Mouse (Mus musculus) left cerebral cortex, postnatal 36 days (tissue): ENCODE data around the gene Mas1. TPM values are rescaled to one million over a fixed set of nuclear protein-coding genes. Genes with fewer than 3 reads are reported as not detected.

Source experiments
- DNase-seq, 2 experiments: peaks; one replicate each; pipeline ENCODE4 v3.0.0; 2021 to 2022; ENCODE audit warnings: low spot score in 2 of 2, mixed read lengths in 1 of 2
- intact Hi-C: fragments of 180-260 bp; cut with DNase I; formaldehyde crosslinking; loops from one replicate; pipeline ENCODE4 v1.15.1; 2025
- microRNA-seq: library from miRNA; unstranded; fragments of <30 nt; microRNA quantifications from one replicate; pipeline ENCODE4 v1.2.0, GENCODE M21; 2022
- total RNA-seq, 2 experiments: library from RNA; stranded (reverse); gene quantifications; 2 replicates each; pipeline ENCODE4 v1.2.3; 2021

The Mas1 gene
- total RNA-seq, 2 experiments from 2014 or later = 27.4 to 35.8 TPM

DNA sequence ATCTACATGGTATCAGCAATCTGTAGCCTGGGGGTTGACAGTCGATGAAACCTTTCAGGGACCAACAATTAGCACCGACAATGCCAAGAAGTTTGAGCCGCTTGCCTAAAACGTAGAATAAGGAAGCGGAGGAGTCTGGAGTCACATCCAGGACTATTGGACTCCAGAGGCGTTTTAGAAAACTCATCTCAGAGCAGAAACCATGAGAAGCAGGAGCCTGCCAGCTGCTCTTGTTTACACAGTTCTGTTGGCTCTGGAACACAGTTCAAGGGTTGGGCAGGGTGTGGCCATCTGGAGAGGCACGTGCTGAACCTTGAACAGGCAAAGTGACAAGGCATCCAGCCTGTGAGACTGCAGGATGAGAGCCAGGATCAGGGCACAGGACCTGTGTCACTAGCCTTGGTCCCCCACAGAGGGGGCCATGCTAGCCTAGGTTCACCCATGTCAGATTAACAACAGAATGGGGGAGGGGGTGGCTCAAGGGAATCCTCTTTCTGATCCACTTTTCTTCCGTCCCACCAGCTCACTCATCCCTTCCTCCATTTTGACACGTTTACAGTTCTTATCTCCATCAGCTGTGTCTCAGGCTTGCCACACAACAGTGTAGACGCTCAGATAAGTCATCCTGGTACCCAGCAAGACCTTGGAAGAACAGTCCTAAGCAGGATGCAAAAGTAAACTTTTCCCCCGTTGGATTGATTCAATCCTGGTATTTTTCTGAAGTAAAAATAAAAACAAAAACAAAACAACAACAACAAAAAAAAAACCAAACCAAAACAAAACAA lies 75.3 kb downstream of the Mas1 start:
- intact Hi-C loops = no loop called here
- DNase-seq = no peak

DNA sequence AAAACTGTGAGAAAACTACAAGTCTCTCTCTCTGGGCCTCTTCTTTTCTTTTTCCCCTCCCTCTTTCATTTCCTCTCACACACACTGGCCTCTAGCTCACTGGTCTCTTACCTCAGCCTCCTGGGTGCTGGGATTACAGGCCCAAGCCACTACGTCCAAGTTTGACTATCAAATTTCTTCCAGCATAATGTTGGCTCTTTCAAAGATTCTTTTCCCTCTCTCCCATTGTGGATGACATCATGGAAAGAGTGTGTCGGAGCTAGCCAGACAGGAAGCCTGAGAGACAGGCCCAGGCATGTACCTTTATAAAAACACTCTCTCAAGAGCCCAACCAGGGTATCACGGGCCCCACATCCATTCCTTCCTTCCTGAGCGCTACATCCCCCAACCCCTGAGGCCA lies 76.5 kb downstream of the Mas1 start:
- intact Hi-C loops = no loop called here
- no peak for DNase-seq

DNA sequence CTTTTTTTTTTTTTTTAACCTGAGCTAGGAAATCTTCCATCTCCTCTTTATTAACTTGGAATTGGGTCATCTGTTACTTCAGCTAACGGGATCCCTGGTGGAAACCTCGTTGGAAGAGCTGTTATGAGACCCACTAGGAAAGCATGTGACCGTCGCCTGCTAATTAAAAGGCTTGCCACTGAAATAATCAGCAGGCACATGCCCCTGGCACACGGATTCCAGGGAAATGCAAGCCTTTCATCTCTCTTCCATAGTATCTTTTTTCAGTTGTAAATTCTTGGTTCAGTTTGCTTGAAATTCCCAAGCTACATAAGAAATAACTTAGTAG lies 76.9 kb downstream of the Mas1 start:
- no peak for DNase-seq
- intact Hi-C loops = no loop called here

Small RNA genes within 50 kb of the gene (microRNA-seq; reads per million reads assigned to microRNA genes)
- not detected for gene Gm24085

Other genes with a start within 250 kb of the Mas1 start
- gene Slc22a1, start 192.3 kb downstream of the Mas1 start, total RNA-seq = 1 to 10 TPM in 1 of 2 experiments, under 1 TPM in 1; 0.72 to 1.1 TPM
- 10 to 100 TPM; 27.0 to 27.7 TPM for gene Igf2r, start 98.5 kb downstream of the Mas1 start, total RNA-seq
- gene Mrgprh, start 7.9 kb upstream of the Mas1 start, total RNA-seq = under 1 TPM in 1 of 2 experiments, not detected in 1; 0.37 TPM
- gene Pnldc1, start 42.1 kb upstream of the Mas1 start, total RNA-seq = 1 to 10 TPM; 1.4 to 1.8 TPM
- gene Tcp1, start 47.6 kb upstream of the Mas1 start, total RNA-seq = 100 to 1,000 TPM; 193 to 198 TPM
- gene Mrpl18, start 48.2 kb upstream of the Mas1 start, total RNA-seq = 10 to 100 TPM; 54.0 to 56.0 TPM
- 1 to 10 TPM; 3.9 to 4.3 TPM for gene Acat3, start 72.5 kb upstream of the Mas1 start, total RNA-seq
- 10 to 100 TPM; 52.7 to 68.9 TPM for gene Acat2, start 92.6 kb upstream of the Mas1 start, total RNA-seq
- 10 to 100 TPM; 47.6 to 51.5 TPM for gene Wtap, start 126.0 kb upstream of the Mas1 start, total RNA-seq
- gene Sod2, start 138.7 kb upstream of the Mas1 start, total RNA-seq = 100 to 1,000 TPM; 272 to 281 TPM
- gene Gpr31b, start 184.2 kb upstream of the Mas1 start, total RNA-seq = not detected
- under 1 TPM; 0.20 to 0.47 TPM for gene Tcp10b, start 193.0 kb upstream of the Mas1 start, total RNA-seq